Mouse (Mus musculus) heart, adult 2 months (tissue): ENCODE data around the gene Znrf1. TPM values are rescaled to one million over a fixed set of nuclear protein-coding genes. Genes with fewer than 3 reads are reported as not detected.
A peak's percentile ranks its signal among the peaks of the same experiment; 100 is the strongest.

Source experiments
- DNase-seq, 2 experiments: peaks; one replicate each; pipeline ENCODE4 v3.0.0; 2021
- H3K27ac ChIP-seq: fragments of 200-600 bp; 2 replicates; pipeline ENCODE4 v1.8.1; 2022
- H3K27me3 ChIP-seq: fragments of 200-500 bp; 2 replicates; pipeline ENCODE4 v1.6.1; 2012; ENCODE audit warnings: mild to moderate bottlenecking, low read length, inconsistent platforms, mixed read lengths; ENCODE audit not compliant: control insufficient read depth, insufficient read depth
- H3K36me3 ChIP-seq: fragments of 200-500 bp; 2 replicates; pipeline ENCODE4 v1.6.1; 2012; ENCODE audit warnings: low read length, inconsistent platforms; ENCODE audit not compliant: control insufficient read depth, insufficient read depth
- H3K4me1 ChIP-seq: fragments of 200-500 bp; 2 replicates; pipeline ENCODE4 v1.6.1; 2011; ENCODE audit warnings: low read length; ENCODE audit not compliant: control insufficient read depth, insufficient read depth
- H3K4me3 ChIP-seq: fragments of 200-600 bp; 2 replicates; pipeline ENCODE4 v1.8.1; 2022
- H3K79me2 ChIP-seq: fragments of 200-500 bp; replicated peaks from 2 replicates; pipeline ENCODE4 v1.6.1; 2012; ENCODE audit warnings: mild to moderate bottlenecking, inconsistent platforms, low read length, moderate library complexity, mixed read lengths; ENCODE audit not compliant: control insufficient read depth, insufficient read depth
- H3K9ac ChIP-seq: fragments of 200-500 bp; 2 replicates; pipeline ENCODE4 v1.6.1; 2012; ENCODE audit warnings: low read depth, mild to moderate bottlenecking, control low read depth, inconsistent platforms, low read length, mixed read lengths
- CTCF ChIP-seq: fragments of 200-600 bp; IDR thresholded peaks from 2 replicates; pipeline ENCODE4 v1.8.1; 2022; ENCODE audit warnings: antibody characterized with exemption, mild to moderate bottlenecking, moderate library complexity
- EP300 ChIP-seq: fragments of 200-500 bp; IDR thresholded peaks from 2 replicates; pipeline ENCODE4 v1.6.1; 2011; ENCODE audit warnings: low read depth, low read length, control low read depth; ENCODE audit not compliant: insufficient read depth
- POLR2A ChIP-seq: fragments of 200-500 bp; IDR thresholded peaks from 2 replicates; pipeline ENCODE4 v1.6.1; 2011; ENCODE audit warnings: mild to moderate bottlenecking, low read depth, low read length, control low read depth; ENCODE audit not compliant: insufficient read depth
- WGBS: fragments of 180-500 bp; shearing (Covaris S2); methylation state at CpG from one replicate; pipeline ENCODE4 v1.1.7; 2018; 5-methylcytosine and 5-hydroxymethylcytosine counted together
- intact Hi-C: fragments of 180-260 bp; cut with DNase I; formaldehyde crosslinking; loops from one replicate; pipeline ENCODE4 v1.15.1; 2025
- polyA plus RNA-seq: library from polyadenylated mRNA; depleted of rRNA; stranded (reverse); fragments of >200 nt; gene quantifications from 2 replicates; pipeline ENCODE4 v1.2.3, GENCODE M21; 2012
- total RNA-seq, 2 experiments: library from RNA; stranded (reverse); gene quantifications; 2 replicates each; pipeline ENCODE4 v1.2.3; 2021

Gene Znrf1
- total and polyA plus RNA-seq, 3 experiments: 54.7 to 66.7 (median 59.0) TPM

GRCm38 (mm10) chr8:111604986-111605385, 69.1 kb downstream of the Znrf1 start:
- H3K4me1 ChIP-seq: peaks cover 11% of the 10 kb centered on the region
- 65% methylated on average over 2 of the region's 2 CpGs for WGBS
- H3K27me3 ChIP-seq: no peaks in the 10 kb centered on the region
- no peak overlapping the region for H3K27ac ChIP-seq
- intact Hi-C loops: no loop called here
- TF ChIP-seq CTCF (no peak), EP300 (no peak), POLR2A (no peak)
- no peak overlapping the region for H3K9ac ChIP-seq
- H3K36me3 ChIP-seq: no peaks in the 10 kb centered on the region
- no peak overlapping the region for H3K4me3 ChIP-seq
- DNase-seq: no peak
- peaks cover 7% of the 10 kb centered on the region for H3K79me2 ChIP-seq

- Histone ChIP-seq H3K4me3 (no peak overlapping the region), H3K9ac (no peak overlapping the region), H3K27ac (no peak overlapping the region), H3K36me3 (no peaks in the 10 kb centered on the region), H3K4me1 (peaks cover 11% of the 10 kb centered on the region), H3K27me3 (no peaks in the 10 kb centered on the region), H3K79me2 (peaks cover 9% of the 10 kb centered on the region)
- TF ChIP-seq POLR2A: no peak
- no peak for TF ChIP-seq CTCF
- no peak for TF ChIP-seq EP300
- intact Hi-C loops: no loop called here
- no peak for DNase-seq
- WGBS: 72% methylated on average over 9 of the region's 9 CpGs
Measured at GRCm38 (mm10) chr8:111606961-111607360, 71.1 kb downstream of the Znrf1 start.

- Histone ChIP-seq H3K27ac (no peak overlapping the region), H3K4me1 (peaks cover 14% of the 10 kb centered on the region), H3K36me3 (no peaks in the 10 kb centered on the region; the same call in 1 of the 2 replicates), H3K79me2 (peaks cover 9% of the 10 kb centered on the region), H3K4me3 (no peak overlapping the region), H3K27me3 (no peaks in the 10 kb centered on the region), H3K9ac (no peak overlapping the region)
- no peak for TF ChIP-seq EP300
- no peak for TF ChIP-seq POLR2A
- intact Hi-C loops: no loop called here
- 68% methylated on average over 7 of the region's 7 CpGs for WGBS
- no peak for DNase-seq
Measured at GRCm38 (mm10) chr8:111607414-111607813, 71.5 kb downstream of the Znrf1 start.

DNA sequence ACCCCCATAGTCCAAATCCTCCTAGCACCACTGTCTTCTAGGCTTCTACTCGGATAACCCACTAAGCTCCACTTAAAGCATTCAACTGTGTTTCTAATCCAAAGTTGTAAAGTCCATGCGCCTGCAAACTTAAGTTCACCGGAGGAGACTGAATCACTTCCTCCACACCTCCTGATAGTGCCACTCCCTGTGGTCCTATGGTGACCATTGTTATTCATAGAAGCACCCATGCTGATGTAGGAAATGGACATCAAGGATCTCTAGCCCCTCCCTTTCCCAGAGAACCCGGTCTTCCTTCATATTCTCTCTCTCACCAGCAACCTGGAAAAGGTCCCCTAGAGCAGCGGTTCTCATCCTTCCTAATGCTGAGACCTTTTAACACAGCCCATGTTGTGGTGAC, 77.3 kb downstream of the Znrf1 start:
- Histone ChIP-seq H3K36me3 (peaks cover 12% of the 10 kb centered on the region), H3K79me2 (peaks cover 6% of the 10 kb centered on the region), H3K4me3 (no peak overlapping the region), H3K4me1 (peaks cover 16% of the 10 kb centered on the region), H3K27me3 (no peaks in the 10 kb centered on the region), H3K9ac (no peak overlapping the region), H3K27ac (peak overlapping the region; percentile 55)
- intact Hi-C loops: no loop called here
- 52% methylated on average over 5 of the region's 5 CpGs for WGBS
- TF ChIP-seq EP300 (0 out of 2 replicates have a peak, but pooled peaks have one; percentile 17), POLR2A (no peak)
- DNase-seq: no peak

DNA sequence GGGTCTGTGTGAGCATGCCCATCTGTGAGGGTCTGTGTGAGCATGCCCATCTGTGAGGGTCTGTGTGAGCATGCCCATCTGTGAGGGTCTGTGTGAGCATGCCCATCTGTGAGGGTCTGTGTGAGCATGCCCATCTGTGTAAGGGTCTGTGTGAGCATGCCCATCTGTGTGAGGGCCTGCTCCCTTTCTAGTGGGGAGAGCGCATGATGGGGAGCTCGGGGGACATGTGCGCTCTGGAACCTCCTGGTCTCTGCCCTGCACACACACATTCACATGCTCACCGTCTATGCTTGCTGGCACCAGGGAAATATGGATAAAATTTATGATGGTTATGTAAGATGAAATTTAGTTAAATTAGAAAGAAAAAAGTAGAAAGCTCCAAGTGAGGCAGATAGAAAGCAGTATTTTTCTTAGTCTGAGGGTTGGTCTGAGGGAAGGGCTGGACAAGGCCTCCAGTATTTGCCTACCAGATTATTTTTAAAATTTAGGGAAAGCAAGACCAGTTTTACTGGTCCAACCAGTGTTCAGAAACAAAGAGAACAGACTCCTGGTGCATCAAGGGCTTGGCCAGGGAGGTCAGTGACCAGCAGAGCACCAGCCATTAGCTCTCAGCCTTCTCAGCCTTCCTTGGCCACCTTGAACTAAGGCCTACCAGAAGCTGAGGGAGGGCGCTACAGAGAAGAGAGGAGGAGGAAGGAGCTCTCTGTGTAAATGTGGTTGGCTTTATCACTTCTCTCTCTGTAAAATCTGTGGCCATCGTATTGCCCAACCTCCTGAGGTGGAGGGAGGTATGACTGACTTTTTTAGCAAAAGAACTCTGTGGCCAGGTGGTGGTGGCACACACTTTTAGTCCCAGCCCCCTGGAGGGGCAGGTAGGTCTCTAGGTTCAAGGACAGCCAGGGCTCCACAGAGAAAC, 79.1 kb downstream of the Znrf1 start:
- 0 out of 2 replicates have a peak, but pooled peaks cover 1% of the 10 kb centered on the region for H3K79me2 ChIP-seq
- H3K27ac ChIP-seq: no peak overlapping the region
- 88% methylated on average over 6 of the region's 6 CpGs for WGBS
- no peak overlapping the region for H3K4me3 ChIP-seq
- H3K9ac ChIP-seq: no peak overlapping the region
- TF ChIP-seq CTCF (no peak), EP300 (no peak), POLR2A (no peak)
- H3K4me1 ChIP-seq: peaks cover 25% of the 10 kb centered on the region
- peaks cover 16% of the 10 kb centered on the region for H3K36me3 ChIP-seq
- no peaks in the 10 kb centered on the region for H3K27me3 ChIP-seq
- no peak for DNase-seq
- intact Hi-C loops: no loop called here

- Histone ChIP-seq H3K4me1 (peaks cover 32% of the 10 kb centered on the region), H3K9ac (no peak overlapping the region), H3K27me3 (no peaks in the 10 kb centered on the region), H3K4me3 (no peak overlapping the region), H3K36me3 (peaks cover 21% of the 10 kb centered on the region), H3K27ac (peak overlapping the region; percentile 23; the same call in 1 of the 2 replicates), H3K79me2 (no peaks in the 10 kb centered on the region)
- no peak for TF ChIP-seq CTCF
- no peak for DNase-seq
- intact Hi-C loops: no loop called here
- WGBS: 52% methylated on average over 6 of the region's 6 CpGs
Measured at GRCm38 (mm10) chr8:111617812-111618211, 81.9 kb downstream of the Znrf1 start.
